Mouse (Mus musculus) heart, embryonic 15.5 days (tissue): ENCODE measurements at regions not wholly inside any gene's neighbourhood (a gene's known extent, or its start where the extent isn't known, plus 50 kb on each side); places are given as distances from the start of the nearest gene placed in this dataset.
A peak's percentile ranks its signal among the peaks of the same experiment; 100 is the strongest.

Experiments used
- ATAC-seq: fragments of 200-750 bp; cut with Nextera tagmentation; replicated peaks from 2 replicates; pipeline ENCODE4 v1.8.0; 2017; ENCODE audit warnings: low read depth, moderate TSS enrichment; ENCODE audit not compliant: insufficient number of reproducible peaks, insufficient read depth, low FRiP score
- H3K27ac ChIP-seq: fragments of 300-500 bp; sonication (generic); 2 replicates; pipeline ENCODE4 v1.5.1; 2015; ENCODE audit warnings: mild to moderate bottlenecking, inconsistent platforms
- H3K27me3 ChIP-seq: fragments of 300-500 bp; sonication (generic); 2 replicates; pipeline ENCODE4 v1.6.1; 2015; ENCODE audit warnings: inconsistent platforms
- H3K36me3 ChIP-seq: fragments of 300-500 bp; sonication (generic); 2 replicates; pipeline ENCODE4 v1.6.1; 2015; ENCODE audit warnings: mild to moderate bottlenecking, inconsistent platforms
- H3K4me1 ChIP-seq: fragments of 300-500 bp; sonication (generic); replicated peaks from 2 replicates; pipeline ENCODE4 v1.6.1; 2015; ENCODE audit warnings: inconsistent platforms
- H3K4me2 ChIP-seq: fragments of 300-500 bp; sonication (generic); 2 replicates; pipeline ENCODE4 v1.6.1; 2015; ENCODE audit warnings: inconsistent platforms, mild to moderate bottlenecking, moderate library complexity
- H3K4me3 ChIP-seq: fragments of 300-500 bp; sonication (generic); 2 replicates; pipeline ENCODE4 v1.5.1; 2015; ENCODE audit warnings: mild to moderate bottlenecking, inconsistent platforms
- H3K9ac ChIP-seq: fragments of 300-500 bp; sonication (generic); 2 replicates; pipeline ENCODE4 v1.6.1; 2015; ENCODE audit warnings: mild to moderate bottlenecking, inconsistent platforms
- H3K9me3 ChIP-seq: fragments of 300-500 bp; sonication (generic); replicated peaks from 2 replicates; pipeline ENCODE4 v1.6.1; 2016; ENCODE audit warnings: inconsistent platforms
- WGBS: fragments of 180-500 bp; shearing (Covaris S2); methylation state at CpG from one replicate; pipeline ENCODE4 v1.1.7; 2015; ENCODE audit warnings: mixed read lengths; 5-methylcytosine and 5-hydroxymethylcytosine counted together

DNA sequence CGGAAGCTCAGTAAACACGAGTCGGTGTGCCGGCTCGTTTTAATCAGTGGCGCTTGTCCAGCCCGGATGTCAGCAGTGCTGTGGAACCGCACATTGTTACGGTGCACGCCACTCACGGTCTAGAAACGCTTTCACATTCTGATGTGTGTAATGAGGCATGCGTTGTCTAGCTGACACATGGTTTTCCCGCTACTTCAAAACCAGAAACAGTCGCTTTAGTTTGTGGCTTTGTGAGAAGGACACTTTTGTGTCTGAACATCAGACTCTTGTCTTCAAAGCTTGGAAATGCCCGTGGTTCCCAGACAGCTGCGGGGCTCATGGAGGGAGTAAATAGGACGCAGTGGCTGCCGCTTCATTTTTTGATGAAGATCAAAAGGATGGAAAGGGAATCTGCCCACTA lies 77.0 kb upstream of the Lgr5 start:
- Histone ChIP-seq H3K4me3 (no peak overlapping the region), H3K9me3 (no peaks in the 10 kb centered on the region), H3K9ac (no peak overlapping the region), H3K27me3 (no peaks in the 10 kb centered on the region), H3K36me3 (no peaks in the 10 kb centered on the region), H3K27ac (no peak overlapping the region), H3K4me2 (no peak overlapping the region), H3K4me1 (no peaks in the 10 kb centered on the region)
- WGBS, result 80% methylated on average over 19 of the region's 19 CpGs
- no peak for ATAC-seq

DNA sequence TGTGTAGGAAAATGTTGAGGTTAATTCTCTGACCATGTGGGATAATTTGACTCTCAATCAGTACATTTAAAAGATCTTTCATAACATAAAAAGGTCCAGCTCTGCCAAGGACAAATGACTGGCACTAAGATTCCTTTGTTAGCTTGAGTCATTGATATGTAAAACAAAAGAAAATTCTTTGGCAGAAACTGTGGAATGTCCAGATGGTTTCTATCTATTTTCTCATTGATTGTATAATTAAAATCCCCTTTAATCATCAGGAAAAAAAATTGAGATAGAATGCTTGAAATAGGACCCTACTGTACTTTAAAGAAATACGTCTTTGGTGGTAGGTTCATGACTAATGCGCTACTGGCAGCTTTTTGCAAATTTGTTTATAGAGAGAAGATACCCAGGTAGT lies 89.1 kb upstream of the Lgr5 start:
- Histone ChIP-seq H3K4me1 (no peaks in the 10 kb centered on the region), H3K4me2 (no peak overlapping the region), H3K4me3 (no peak overlapping the region), H3K27me3 (no peaks in the 10 kb centered on the region), H3K9ac (no peak overlapping the region), H3K9me3 (no peaks in the 10 kb centered on the region), H3K36me3 (no peaks in the 10 kb centered on the region), H3K27ac (no peak overlapping the region)
- ATAC-seq, result no peak
- WGBS, result 81% methylated on average over 2 of the region's 2 CpGs

DNA sequence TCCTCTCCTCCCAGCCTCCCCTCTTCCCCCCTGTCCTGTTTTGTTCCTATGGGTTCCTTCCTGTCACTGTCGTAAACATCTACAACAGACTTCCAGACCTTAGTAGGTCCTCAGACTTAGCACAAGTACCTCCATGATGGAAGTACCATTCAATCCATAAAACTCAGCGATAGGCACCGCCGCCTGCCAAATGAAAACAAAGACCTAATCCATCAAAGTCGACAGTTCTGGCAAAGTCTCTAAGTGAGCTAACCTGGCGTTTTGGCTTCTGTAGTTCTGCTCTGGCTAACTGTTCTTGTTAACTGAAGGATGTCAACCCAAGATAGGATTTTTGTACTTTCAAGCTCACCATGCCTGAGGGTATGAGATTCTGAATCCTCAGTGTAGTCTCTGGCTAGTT lies 93.5 kb upstream of the Lgr5 start:
- H3K9me3 ChIP-seq, result no peaks in the 10 kb centered on the region
- no peak overlapping the region for H3K4me2 ChIP-seq
- H3K4me1 ChIP-seq, result no peaks in the 10 kb centered on the region
- no peaks in the 10 kb centered on the region for H3K36me3 ChIP-seq
- WGBS, result 66% methylated on average over 6 of the region's 6 CpGs
- no peak overlapping the region for H3K4me3 ChIP-seq
- H3K27me3 ChIP-seq, result no peaks in the 10 kb centered on the region
- no peak for ATAC-seq
- no peak overlapping the region for H3K9ac ChIP-seq
- no peak overlapping the region for H3K27ac ChIP-seq

DNA sequence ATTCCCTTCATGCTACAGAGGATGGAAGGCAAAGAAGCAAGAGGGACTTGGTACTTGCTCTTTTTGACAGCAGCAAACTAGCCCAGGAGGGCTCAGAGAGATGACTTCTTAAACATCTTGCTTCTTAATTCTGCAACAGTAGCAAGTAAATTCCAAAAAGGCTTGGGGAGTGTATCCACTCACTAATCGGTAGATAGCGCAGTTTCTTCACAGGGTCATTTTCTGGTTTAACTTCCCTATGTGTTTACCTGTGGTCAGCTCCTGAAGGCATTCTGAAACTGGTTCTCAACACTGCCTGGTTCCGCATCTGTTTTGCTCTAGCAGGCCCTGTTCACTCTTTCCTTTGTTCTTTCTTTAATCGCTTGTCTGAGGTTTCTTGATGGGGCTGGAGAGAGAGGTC lies 104.4 kb upstream of the Lgr5 start:
- Histone ChIP-seq H3K4me2 (no peak overlapping the region), H3K9me3 (no peaks in the 10 kb centered on the region), H3K27ac (no peak overlapping the region), H3K4me1 (no peaks in the 10 kb centered on the region), H3K9ac (no peak overlapping the region), H3K36me3 (no peaks in the 10 kb centered on the region), H3K27me3 (no peaks in the 10 kb centered on the region), H3K4me3 (no peak overlapping the region)
- WGBS, result 89% methylated on average over 4 of the region's 4 CpGs
- ATAC-seq, result no peak

DNA sequence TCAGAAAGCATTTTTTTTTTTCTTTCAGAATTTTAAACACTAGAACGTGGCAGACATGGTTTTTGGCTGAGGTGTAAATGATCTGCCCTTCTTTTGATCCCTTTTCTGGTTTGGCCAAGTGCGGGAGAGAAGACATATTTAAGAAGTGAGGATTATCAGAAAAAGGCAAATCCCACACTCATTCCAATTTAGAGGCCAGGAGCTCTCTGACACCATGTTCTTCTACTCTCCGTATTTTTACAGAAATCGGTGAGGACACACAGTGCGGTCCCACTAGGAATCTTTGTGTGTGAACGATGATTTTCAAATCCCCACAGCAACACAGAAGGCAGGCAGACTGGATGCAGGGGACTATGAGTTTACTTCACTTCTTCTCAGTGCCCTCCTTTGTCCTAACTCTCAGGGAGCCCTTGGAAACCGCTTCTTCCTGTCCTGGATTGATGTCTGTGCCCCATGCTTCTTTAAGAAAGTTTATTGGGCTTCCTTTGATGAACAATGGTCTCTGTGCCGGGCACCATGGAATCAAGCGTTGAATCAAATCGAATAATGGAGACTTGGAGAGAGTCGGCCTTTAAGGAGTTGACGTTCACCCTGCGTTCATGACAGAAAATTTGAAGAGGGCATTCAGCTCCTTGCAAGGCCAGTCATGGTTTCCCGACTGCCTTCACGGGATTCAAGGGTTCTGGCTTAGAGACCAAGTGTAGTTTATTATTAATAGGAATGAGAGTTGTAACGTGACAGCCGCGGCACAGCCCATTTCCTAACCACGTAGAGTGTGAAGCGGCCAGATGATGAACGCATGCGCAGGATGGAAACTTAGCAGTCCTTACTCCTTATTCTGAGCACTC lies 106.6 kb upstream of the Lgr5 start:
- no peak for ATAC-seq
- Histone ChIP-seq H3K4me3 (no peak overlapping the region), H3K27ac (no peak overlapping the region), H3K27me3 (no peaks in the 10 kb centered on the region), H3K9me3 (no peaks in the 10 kb centered on the region), H3K4me2 (no peak overlapping the region), H3K36me3 (no peaks in the 10 kb centered on the region), H3K9ac (no peak overlapping the region), H3K4me1 (no peaks in the 10 kb centered on the region)
- WGBS, result 86% methylated on average over 22 of the region's 22 CpGs

DNA sequence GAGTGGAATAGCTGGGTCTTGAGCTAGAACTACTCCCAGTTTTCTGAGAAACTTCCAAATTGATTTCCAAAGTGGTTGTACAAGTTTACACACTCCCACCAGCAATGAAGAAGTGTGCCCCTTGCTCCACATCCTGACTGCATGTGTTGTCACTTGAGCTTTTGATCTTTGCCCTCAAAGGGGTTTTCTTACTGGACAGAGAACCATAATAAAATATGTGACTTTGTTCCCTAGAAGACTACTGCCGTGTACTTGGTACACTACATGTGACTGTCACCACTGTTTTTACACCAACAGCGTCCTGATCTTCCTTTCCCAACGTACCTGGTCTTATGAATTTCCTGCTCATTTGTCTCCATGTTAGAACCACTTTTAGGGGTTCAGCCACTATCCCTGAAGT lies 114.3 kb upstream of the Tspan8 start:
- H3K9ac ChIP-seq, result no peak overlapping the region
- H3K27ac ChIP-seq, result no peak overlapping the region
- H3K4me1 ChIP-seq, result no peaks in the 10 kb centered on the region
- no peaks in the 10 kb centered on the region for H3K27me3 ChIP-seq
- no peak overlapping the region for H3K4me3 ChIP-seq
- no peaks in the 10 kb centered on the region for H3K36me3 ChIP-seq
- no peak for ATAC-seq
- no peak overlapping the region for H3K4me2 ChIP-seq
- 81% methylated on average over 3 of the region's 3 CpGs for WGBS
- no peaks in the 10 kb centered on the region for H3K9me3 ChIP-seq

DNA sequence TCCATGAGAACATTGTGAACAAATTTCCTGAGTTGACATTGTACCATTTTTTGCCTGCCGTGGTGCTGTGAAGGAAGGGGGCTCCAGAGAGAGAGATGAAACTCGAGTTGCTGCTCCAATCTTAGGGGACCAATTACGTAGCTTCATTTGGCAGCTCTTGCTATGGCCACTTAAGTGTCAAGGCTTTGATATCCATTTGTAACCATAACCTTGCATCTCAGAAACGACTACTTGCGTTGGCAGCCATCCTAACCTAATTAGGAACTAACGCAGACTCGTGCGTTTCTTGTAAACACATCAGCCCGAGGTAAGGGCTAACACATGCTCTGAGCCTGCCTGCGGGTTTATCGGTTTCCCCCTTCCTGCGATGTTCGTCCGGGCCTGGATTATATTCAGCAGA lies 108.0 kb upstream of the Tspan8 start:
- H3K4me1 ChIP-seq, result no peaks in the 10 kb centered on the region
- 52% methylated on average over 14 of the region's 14 CpGs for WGBS
- no peaks in the 10 kb centered on the region for H3K9me3 ChIP-seq
- no peak overlapping the region for H3K4me3 ChIP-seq
- no peak overlapping the region for H3K9ac ChIP-seq
- no peaks in the 10 kb centered on the region for H3K36me3 ChIP-seq
- ATAC-seq, result no peak
- H3K4me2 ChIP-seq, result peak overlapping the region; percentile 7; the same call in 1 of the 2 replicates
- H3K27me3 ChIP-seq, result no peaks in the 10 kb centered on the region
- H3K27ac ChIP-seq, result no peak overlapping the region

DNA sequence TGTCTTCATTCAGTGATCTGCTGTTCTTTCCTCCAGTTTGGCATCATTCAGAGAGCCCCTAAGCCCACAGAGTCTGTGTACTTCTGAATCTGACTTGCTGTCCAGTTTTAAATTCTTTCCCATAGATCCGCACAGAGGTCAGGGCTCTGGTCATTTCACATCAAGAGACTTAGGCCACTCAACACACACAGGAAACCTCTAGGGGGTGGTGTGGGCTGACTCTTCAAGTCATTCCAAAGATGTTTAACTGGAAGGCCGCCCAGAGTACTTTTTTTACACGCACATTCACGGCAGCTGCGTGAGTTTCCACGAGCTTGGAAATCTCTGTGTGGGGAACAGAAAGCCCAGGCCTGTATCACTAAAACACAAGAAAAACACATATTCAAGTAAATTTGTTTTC lies 102.7 kb upstream of the Tspan8 start:
- Histone ChIP-seq H3K36me3 (no peaks in the 10 kb centered on the region), H3K4me2 (no peak overlapping the region), H3K4me1 (no peaks in the 10 kb centered on the region), H3K9me3 (no peaks in the 10 kb centered on the region), H3K27ac (no peak overlapping the region), H3K4me3 (no peak overlapping the region), H3K9ac (no peak overlapping the region), H3K27me3 (no peaks in the 10 kb centered on the region)
- WGBS, result 37% methylated on average over 6 of the region's 6 CpGs
- no peak for ATAC-seq

DNA sequence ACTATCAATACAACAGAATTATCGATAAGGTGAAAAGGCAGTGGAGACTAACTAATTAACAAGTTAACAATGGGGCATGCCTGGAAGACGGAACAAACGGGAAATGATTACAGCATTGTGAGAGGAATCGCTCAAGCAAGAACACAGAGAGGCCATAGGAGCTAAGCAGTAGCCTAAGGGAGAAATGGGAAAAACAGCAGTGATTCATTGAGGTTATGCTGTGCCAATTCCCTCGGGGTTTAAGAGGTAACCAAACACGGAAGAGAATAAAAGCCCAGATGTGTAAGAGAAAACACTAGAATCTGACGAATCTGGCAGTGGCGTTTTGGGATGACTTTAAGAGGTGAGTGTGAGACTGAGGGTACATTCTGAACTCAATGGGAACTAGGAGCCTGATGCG lies 100.5 kb upstream of the Tspan8 start:
- no peak for ATAC-seq
- Histone ChIP-seq H3K4me3 (no peak overlapping the region), H3K4me1 (no peaks in the 10 kb centered on the region), H3K27ac (no peak overlapping the region), H3K36me3 (no peaks in the 10 kb centered on the region), H3K4me2 (no peak overlapping the region), H3K9ac (no peak overlapping the region), H3K9me3 (no peaks in the 10 kb centered on the region), H3K27me3 (no peaks in the 10 kb centered on the region)
- WGBS, result 50% methylated on average over 9 of the region's 9 CpGs

DNA sequence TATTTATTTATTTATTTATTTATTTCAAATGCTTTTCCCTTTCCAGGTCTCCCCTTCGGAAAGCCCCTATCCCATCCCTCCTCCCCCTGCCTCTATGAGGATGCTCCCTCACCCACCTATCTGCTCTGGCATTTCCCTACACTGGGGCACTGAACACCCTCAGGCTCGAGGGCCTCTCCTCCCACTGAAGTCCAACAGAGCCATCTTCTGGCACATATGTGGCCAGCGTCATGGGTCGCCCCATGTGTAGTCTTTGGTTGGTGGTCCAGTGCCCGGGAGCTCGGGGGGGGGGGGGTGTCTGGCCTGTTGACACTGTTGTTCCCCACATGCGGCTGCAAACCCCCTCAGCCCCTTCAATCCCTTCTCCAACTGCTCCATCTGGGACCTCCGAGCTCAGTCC lies 99.6 kb upstream of the Tspan8 start:
- WGBS, result 87% methylated on average over 8 of the region's 8 CpGs
- Histone ChIP-seq H3K4me1 (no peaks in the 10 kb centered on the region), H3K36me3 (no peaks in the 10 kb centered on the region), H3K4me3 (no peak overlapping the region), H3K4me2 (no peak overlapping the region), H3K9ac (no peak overlapping the region), H3K27ac (no peak overlapping the region), H3K27me3 (no peaks in the 10 kb centered on the region), H3K9me3 (no peaks in the 10 kb centered on the region)
- no peak for ATAC-seq

DNA sequence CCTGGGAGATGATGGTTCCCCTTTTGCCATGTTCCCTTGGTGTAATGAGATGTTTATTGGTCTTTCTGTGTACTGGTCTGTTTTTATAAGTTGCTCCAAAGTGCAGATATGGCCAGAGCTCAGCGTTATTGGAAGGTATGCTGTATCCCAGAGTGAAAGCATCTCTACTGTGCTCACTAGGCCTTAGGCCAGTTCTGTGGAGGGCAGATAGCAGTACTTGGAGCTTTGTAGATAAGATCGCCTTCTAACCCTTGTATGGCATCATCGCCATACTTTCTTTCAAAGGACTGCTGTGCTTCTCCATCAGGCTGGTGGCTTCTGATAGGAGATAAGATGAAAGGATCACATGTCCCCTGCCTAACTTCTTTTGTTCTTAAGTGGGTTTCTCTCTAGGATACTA lies 94.0 kb upstream of the Tspan8 start:
- Histone ChIP-seq H3K4me2 (no peak overlapping the region), H3K9me3 (no peaks in the 10 kb centered on the region), H3K4me1 (no peaks in the 10 kb centered on the region), H3K36me3 (no peaks in the 10 kb centered on the region), H3K27ac (no peak overlapping the region), H3K4me3 (no peak overlapping the region), H3K27me3 (no peaks in the 10 kb centered on the region), H3K9ac (no peak overlapping the region)
- no peak for ATAC-seq
- 57% methylated on average over 3 of the region's 3 CpGs for whole genome bisulfite sequencing

DNA sequence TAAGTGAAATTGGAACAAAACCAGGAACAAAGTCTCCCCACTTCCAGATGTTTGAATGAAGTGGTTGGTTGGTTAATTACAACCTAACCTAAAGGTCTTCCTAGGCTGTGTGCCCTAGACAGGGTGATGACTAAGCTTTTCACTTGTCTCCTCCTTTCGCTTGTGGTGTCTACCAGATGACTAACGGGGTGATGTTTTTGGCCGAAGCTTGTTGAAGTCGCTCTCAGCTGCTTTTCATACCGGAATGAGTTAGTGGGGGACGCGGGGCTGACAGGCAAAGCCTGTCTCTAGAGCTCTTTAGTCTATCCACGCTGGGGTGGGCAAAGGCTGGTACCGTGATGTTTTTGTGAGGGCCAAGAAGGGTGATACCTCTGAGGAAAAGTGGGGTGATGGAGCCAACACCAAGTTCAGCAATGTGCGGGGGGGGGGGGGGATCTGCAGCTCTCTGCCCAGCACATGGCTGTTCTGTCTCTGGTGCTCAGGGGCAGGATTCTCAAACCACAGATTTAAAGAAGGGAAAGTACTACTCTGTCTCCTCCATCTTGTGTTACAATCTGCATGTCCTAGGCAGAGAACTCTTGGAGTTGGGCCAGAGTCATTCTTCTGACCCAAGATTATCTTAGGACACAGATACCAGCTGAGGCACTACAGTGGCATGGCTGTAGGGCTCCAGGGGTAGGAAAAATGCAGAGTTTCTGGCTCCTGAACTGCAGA lies 73.8 kb upstream of the Tspan8 start:
- WGBS, result 76% methylated on average over 10 of the region's 10 CpGs

More for the DNA sequence above, 73.8 kb upstream of the Tspan8 start:
- Histone ChIP-seq H3K27ac (no peak overlapping the region), H3K27me3 (no peaks in the 10 kb centered on the region), H3K4me3 (no peak overlapping the region), H3K4me2 (no peak overlapping the region), H3K9me3 (no peaks in the 10 kb centered on the region), H3K4me1 (no peaks in the 10 kb centered on the region), H3K9ac (no peak overlapping the region), H3K36me3 (no peaks in the 10 kb centered on the region)
- ATAC-seq, result no peak
